Mouse (Mus musculus): Measurements from ENCODE around the gene Kit. TPM values are rescaled to one million over a fixed set of nuclear protein-coding genes. Genes with fewer than 3 reads are reported as not detected.

Gene Kit
- total RNA-seq, 2 experiments from 2014 or later = 0.64 to 1.5 TPM

- no peak for TF ChIP-seq CTCF (IDR thresholded peaks at IDR 0.05)
- Histone ChIP-seq H3K4me3 (no peak overlapping the region), H3K27ac (no peak overlapping the region)
- intact Hi-C loops (cut with DNase I) = no loop called here
- DNase-seq = no peak
Measured at GRCm38 (mm10) chr5:75662466-75662865, 87.8 kb downstream of the Kit start.

GRCm38 (mm10) chr5:75663768-75664167 lies 89.1 kb downstream of the Kit start:
- intact Hi-C loops (cut with DNase I) = no loop called here
- no peak for DNase-seq
- H3K27ac ChIP-seq = no peak overlapping the region
- H3K4me3 ChIP-seq = no peak overlapping the region
- no peak for TF ChIP-seq CTCF (IDR thresholded peaks at IDR 0.05)

- H3K27ac ChIP-seq = no peak overlapping the region
- no peak for DNase-seq
- intact Hi-C loops (cut with DNase I) = no loop called here
- TF ChIP-seq CTCF (IDR thresholded peaks at IDR 0.05) = no peak
- H3K4me3 ChIP-seq = no peak overlapping the region
Measured at GRCm38 (mm10) chr5:75667083-75667482, 92.4 kb downstream of the Kit start.

- DNase-seq = no peak
- H3K4me3 ChIP-seq = no peak overlapping the region
- intact Hi-C loops (cut with DNase I) = no loop called here
- no peak overlapping the region for H3K27ac ChIP-seq
- TF ChIP-seq CTCF (IDR thresholded peaks at IDR 0.05) = no peak
Measured at GRCm38 (mm10) chr5:75671136-75671788, 96.5 kb downstream of the Kit start.

GRCm38 (mm10) chr5:75676024-75676423 lies 101.3 kb downstream of the Kit start:
- no peak for DNase-seq
- intact Hi-C loops (cut with DNase I) = no loop called here
- Histone ChIP-seq H3K4me3 (no peak overlapping the region), H3K27ac (no peak overlapping the region)
- no peak for TF ChIP-seq CTCF (IDR thresholded peaks at IDR 0.05)

GRCm38 (mm10) chr5:75679896-75680295 lies 105.2 kb downstream of the Kit start:
- TF ChIP-seq CTCF (IDR thresholded peaks at IDR 0.05) = no peak
- intact Hi-C loops (cut with DNase I) = no loop called here
- Histone ChIP-seq H3K27ac (no peak overlapping the region), H3K4me3 (no peak overlapping the region)
- DNase-seq = no peak

GRCm38 (mm10) chr5:75695162-75695809 lies 120.6 kb downstream of the Kit start:
- H3K27ac ChIP-seq = no peak overlapping the region
- no peak overlapping the region for H3K4me3 ChIP-seq
- no peak for DNase-seq
- intact Hi-C loops (cut with DNase I) = no loop called here
- no peak for TF ChIP-seq CTCF (IDR thresholded peaks at IDR 0.05)

- TF ChIP-seq CTCF (IDR thresholded peaks at IDR 0.05) = no peak
- no peak overlapping the region for H3K27ac ChIP-seq
- H3K4me3 ChIP-seq = no peak overlapping the region
- DNase-seq = no peak
- intact Hi-C loops (cut with DNase I) = no loop called here
Measured at GRCm38 (mm10) chr5:75696960-75697359, 122.2 kb downstream of the Kit start.

- TF ChIP-seq CTCF (IDR thresholded peaks at IDR 0.05) = no peak
- intact Hi-C loops (cut with DNase I) = no loop called here
- no peak for DNase-seq
- H3K4me3 ChIP-seq = no peak overlapping the region
- no peak overlapping the region for H3K27ac ChIP-seq
Measured at GRCm38 (mm10) chr5:75698556-75698955, 123.8 kb downstream of the Kit start.

- TF ChIP-seq CTCF (IDR thresholded peaks at IDR 0.05) = no peak
- intact Hi-C loops (cut with DNase I) = no loop called here
- no peak overlapping the region for H3K4me3 ChIP-seq
- no peak for DNase-seq
- H3K27ac ChIP-seq = no peak overlapping the region
Measured at GRCm38 (mm10) chr5:75699081-75699480, 124.4 kb downstream of the Kit start.

- intact Hi-C loops (cut with DNase I) = no loop called here
- Histone ChIP-seq H3K27ac (no peak overlapping the region), H3K4me3 (no peak overlapping the region)
- no peak for DNase-seq
- no peak for TF ChIP-seq CTCF (IDR thresholded peaks at IDR 0.05)
Measured at GRCm38 (mm10) chr5:75699516-75699915, 124.8 kb downstream of the Kit start.

- Histone ChIP-seq H3K27ac (no peak overlapping the region), H3K4me3 (no peak overlapping the region)
- intact Hi-C loops (cut with DNase I) = no loop called here
- DNase-seq = no peak
- TF ChIP-seq CTCF (IDR thresholded peaks at IDR 0.05) = no peak
Measured at GRCm38 (mm10) chr5:75701662-75702061, 126.9 kb downstream of the Kit start.

- intact Hi-C loops (cut with DNase I) = no loop called here
- no peak for TF ChIP-seq CTCF (IDR thresholded peaks at IDR 0.05)
- DNase-seq = no peak
- Histone ChIP-seq H3K4me3 (no peak overlapping the region), H3K27ac (no peak overlapping the region)
Measured at GRCm38 (mm10) chr5:75702080-75702479, 127.4 kb downstream of the Kit start.

Measured in gastrocnemius, adult 2 months (tissue).